Comparison of ENCODE assay signal across 8 mouse cellular contexts in genomic region chr11:109485398-109486045, GRCm38 (mm10). TPM values are rescaled to one million over a fixed set of nuclear protein-coding genes. Genes with fewer than 3 reads are reported as not detected.
DNase-seq lines count a peak whose midpoint lies in the region; ATAC-seq and TF ChIP-seq lines count a peak whose summit lies in the region.
"Had no signal": no experiment of that assay in that cellular context is flagged by ENCODE, and none has a peak within 500 bp of the region (broad histone marks: within the 10 kb centered on the region; RNA-seq: fewer than 3 reads in every experiment).

No protein-coding gene starts in this region.

- no peak overlapping the region for H3K9ac ChIP-seq in liver, embryonic 11.5 days (ENCODE audit: low read depth, low read length)
- H3K9ac ChIP-seq: embryonic facial prominence, embryonic 13.5 days had no signal

- TF ChIP-seq POLR2A in myocyte (IDR thresholded peaks at IDR 0.05; ENCODE audit: insufficient read length, low read depth): no peak

- H3K27ac ChIP-seq in liver, embryonic 11.5 days (ENCODE audit: low read depth, low read length): no peak overlapping the region
- H3K27ac ChIP-seq: embryonic facial prominence, embryonic 13.5 days had no signal

- H3ac ChIP-seq in myocyte (ENCODE audit: control insufficient read depth, insufficient read length): no peak overlapping the region

- no peaks in the 10 kb centered on the region for H3K36me3 ChIP-seq in liver, embryonic 11.5 days (ENCODE audit: control insufficient read depth, insufficient read depth, low read length)
- H3K36me3 ChIP-seq in myocyte (ENCODE audit: control insufficient read depth, insufficient read depth): no peaks in the 10 kb centered on the region
- H3K36me3 ChIP-seq: embryonic facial prominence, embryonic 13.5 days had no signal

- no peaks in the 10 kb centered on the region for H3K79me2 ChIP-seq in myocyte (ENCODE audit: control insufficient read depth, insufficient read depth)

- intact Hi-C loops in gastrocnemius, postnatal 14 days (cut with DNase I; ENCODE audit: low total_unique reads): no loop called here

- H3K4me2 ChIP-seq in liver, embryonic 11.5 days: no peak overlapping the region
- peak overlapping the region; percentile 10 for H3K4me2 ChIP-seq in myocyte (ENCODE audit: low read depth)
- H3K4me2 ChIP-seq: embryonic facial prominence, embryonic 13.5 days had no signal

- ATAC-seq in liver, embryonic 11.5 days (replicated peaks; ENCODE audit: low FRiP score): no peak

- H3K27me3 ChIP-seq in liver, embryonic 11.5 days (replicated peaks; ENCODE audit: control insufficient read depth, insufficient read depth, low read length): no peaks in the 10 kb centered on the region
- no peaks in the 10 kb centered on the region for H3K27me3 ChIP-seq in myocyte (ENCODE audit: control insufficient read depth, insufficient read depth, insufficient read length)

- DNase-seq in liver: peak; percentile 33
- no peak for DNase-seq in liver, embryonic 11.5 days (ENCODE audit: low spot score)
- DNase-seq in gastrocnemius, postnatal 14 days: peak; percentile 75
- peak; percentile 39 to 44 for DNase-seq in layer of hippocampus, postnatal 36 days
- DNase-seq in heart, adult 9 months (ENCODE audit: low spot score in 2 of 2): no peak
- no peak for DNase-seq in thymus, postnatal 0 days (ENCODE audit: low spot score)

- H3K9me3 ChIP-seq in liver, embryonic 11.5 days (ENCODE audit: control insufficient read depth, low read length): no peaks in the 10 kb centered on the region
- H3K9me3 ChIP-seq: embryonic facial prominence, embryonic 13.5 days had no signal

- H3K4me3 ChIP-seq in liver, embryonic 11.5 days (ENCODE audit: low read depth, low read length): no peak overlapping the region
- no peak overlapping the region for H3K4me3 ChIP-seq in myocyte
- H3K4me3 ChIP-seq: embryonic facial prominence, embryonic 13.5 days had no signal

- WGBS in liver, embryonic 11.5 days: 87% methylated on average over 15 of the region's 15 CpGs

- H3K4me1 ChIP-seq in liver, embryonic 11.5 days (replicated peaks; ENCODE audit: control insufficient read depth, insufficient read depth, low read length): no peaks in the 10 kb centered on the region
- H3K4me1 ChIP-seq: embryonic facial prominence, embryonic 13.5 days had no signal

TF ChIP-seq in myocyte, 11 proteins besides CTCF, POLR2A, EP300 and RAD21:
- TF ChIP-seq MYOG (IDR thresholded peaks at IDR 0.05; ENCODE audit: control insufficient read depth in 1 of 3, insufficient read depth in 1 of 3, insufficient read length in 2 of 3, low read depth in 2 of 3): peak in 1 of 3 experiments; percentile 63
- TF ChIP-seq TCF3 (IDR thresholded peaks at IDR 0.05; ENCODE audit: insufficient read length, low read depth): no peak
- peak in 2 of 3 experiments; percentile 26 to 63 for TF ChIP-seq MYOD1 (IDR thresholded peaks at IDR 0.05; ENCODE audit: control insufficient read depth in 1 of 3, insufficient read length in 2 of 3, low read depth in 2 of 3)
- TF ChIP-seq TCF12 (IDR thresholded peaks at IDR 0.05; ENCODE audit: insufficient read depth, poor library complexity, severe bottlenecking): no peak
- no peak for TF ChIP-seq E2F4 (IDR thresholded peaks at IDR 0.05; ENCODE audit: insufficient read depth)
- no peak for TF ChIP-seq SRF (IDR thresholded peaks at IDR 0.05; ENCODE audit: control insufficient read depth, insufficient read length, low read depth)
- no peak for TF ChIP-seq USF1 (IDR thresholded peaks at IDR 0.05; ENCODE audit: low read depth)
- peak; percentile 29; the same call in 1 of the 2 replicates for TF ChIP-seq CEBPB (IDR thresholded peaks at IDR 0.05; ENCODE audit: insufficient read depth, poor library complexity, severe bottlenecking)
- TF ChIP-seq REST (IDR thresholded peaks at IDR 0.05; ENCODE audit: insufficient read depth, insufficient read length): no peak
- TF ChIP-seq POLR2AphosphoS2 (IDR thresholded peaks at IDR 0.05; ENCODE audit: insufficient read length, low read depth): no peak
- TF ChIP-seq MAX (IDR thresholded peaks at IDR 0.05; ENCODE audit: low read depth): no peak

RNA-seq across cellular contexts. Expression of gene Slc16a6, which starts 12.1 kb away (rescaled TPM):
- polyA plus RNA-seq in liver, embryonic 11.5 days (2014; fragmentation: Nextera tagmentation; extraction: Ambion mirVana): 52.2 and 58.7 TPM in 2 replicates
- total RNA-seq in gastrocnemius, postnatal 14 days (2021): 10 to 100 TPM; 10.9 to 19.9 TPM
- total RNA-seq in layer of hippocampus, postnatal 36 days (2021): 1 to 10 TPM; 5.2 to 6.2 TPM
- polyA plus RNA-seq in myocyte (2012; fragmentation: generic; extraction: Trizol): 4.3 TPM
- 14.4 TPM in 2 replicates for polyA plus RNA-seq in thymus, postnatal 0 days (2015; fragmentation: Nextera tagmentation; extraction: Ambion mirVana)

RNA-seq across cellular contexts. Expression of gene Arsg, which starts 12.3 kb away (rescaled TPM):
- 5.8 and 6.2 TPM in 2 replicates for polyA plus RNA-seq in liver, embryonic 11.5 days (2014; fragmentation: Nextera tagmentation; extraction: Ambion mirVana)
- 1 to 10 TPM; 5.7 to 7.1 TPM for total RNA-seq in gastrocnemius, postnatal 14 days (2021)
- 10 to 100 TPM in 1 of 2 experiments, 1 to 10 TPM in 1; 9.6 to 12.2 TPM for total RNA-seq in layer of hippocampus, postnatal 36 days (2021)
- polyA plus RNA-seq in myocyte (2012; fragmentation: generic; extraction: Trizol): 2.4 TPM
- polyA plus RNA-seq in thymus, postnatal 0 days (2015; fragmentation: Nextera tagmentation; extraction: Ambion mirVana): 2.3 and 2.4 TPM in 2 replicates

RNA-seq across cellular contexts. Expression of gene Amz2, which starts 59.8 kb away (rescaled TPM):
- polyA plus RNA-seq in liver, embryonic 11.5 days (2014; fragmentation: Nextera tagmentation; extraction: Ambion mirVana): 33.7 and 35.5 TPM in 2 replicates
- 10 to 100 TPM; 40.0 to 46.2 TPM for total RNA-seq in gastrocnemius, postnatal 14 days (2021)
- 10 to 100 TPM; 60.4 to 60.6 TPM for total RNA-seq in layer of hippocampus, postnatal 36 days (2021)
- 31.5 TPM for polyA plus RNA-seq in myocyte (2012; fragmentation: generic; extraction: Trizol)
- polyA plus RNA-seq in thymus, postnatal 0 days (2015; fragmentation: Nextera tagmentation; extraction: Ambion mirVana): 59.4 and 60.0 TPM in 2 replicates

Comparison
In these comparisons a context has a peak if more than half of its experiments do, and no peak if none do; other contexts are left out.
1. DNase-seq: peak in liver (single experiment), gastrocnemius, postnatal 14 days (single experiment) and layer of hippocampus, postnatal 36 days (2 of 2); none in liver, embryonic 11.5 days (single experiment), heart, adult 9 months (0 of 2) and thymus, postnatal 0 days (single experiment).